In genomic region chr3:30547908-30548307, GRCm38 (mm10) we compare ENCODE assay signal across 9 mouse cellular contexts. TPM values are rescaled to one million over a fixed set of nuclear protein-coding genes. Genes with fewer than 3 reads are reported as not detected.
DNase-seq lines count a peak whose midpoint lies in the region; ATAC-seq and TF ChIP-seq lines count a peak whose summit lies in the region.
"Had no signal": no experiment of that assay in that cellular context is flagged by ENCODE, and none has a peak within 500 bp of the region (broad histone marks: within the 10 kb centered on the region; RNA-seq: fewer than 3 reads in every experiment).

Mecom (minus strand) TSS chr3:30548008.

- no peak for DNase-seq in lung, adult 2 months
- no peak for DNase-seq in lung, postnatal 36 days
- DNase-seq in heart, postnatal 0 days (ENCODE audit: low spot score) = no peak
- no peak for DNase-seq in limb, embryonic 14.5 days (ENCODE audit: low spot score)
- DNase-seq in thymus, postnatal 14 days = no peak
- no peak for DNase-seq in thymus, adult 18-20 months
- no peak for DNase-seq in frontal cortex, adult 2 months (ENCODE audit: extremely low spot score in 1 of 2, low spot score in 1 of 2)
- DNase-seq: cerebellum, adult 11 months had no signal

- H3K4me1 ChIP-seq in lung, adult 2 months (ENCODE audit: control insufficient read depth, insufficient read depth, low read length) = no peaks in the 10 kb centered on the region
- H3K4me1 ChIP-seq in embryonic facial prominence, embryonic 15.5 days = peaks cover 12% of the 10 kb centered on the region; the same call in 1 of the 2 replicates
- peaks cover 13% of the 10 kb centered on the region for H3K4me1 ChIP-seq in heart, postnatal 0 days (ENCODE audit: control insufficient read depth, insufficient read depth)
- H3K4me1 ChIP-seq in limb, embryonic 14.5 days (ENCODE audit: control insufficient read depth, insufficient read depth, low read length) = peaks cover 6% of the 10 kb centered on the region; the same call in 1 of the 2 replicates

- WGBS in lung, adult 2 months = 92% methylated on average over 3 of the region's 3 CpGs
- 83% methylated on average over 3 of the region's 3 CpGs for WGBS in embryonic facial prominence, embryonic 15.5 days
- 76% methylated on average over 3 of the region's 3 CpGs for WGBS in heart, postnatal 0 days
- 69% methylated on average over 3 of the region's 3 CpGs for WGBS in limb, embryonic 14.5 days

- H3K27me3 ChIP-seq in embryonic facial prominence, embryonic 15.5 days = no peaks in the 10 kb centered on the region
- no peaks in the 10 kb centered on the region for H3K27me3 ChIP-seq in heart, postnatal 0 days (ENCODE audit: control insufficient read depth, insufficient read depth, low read length)
- H3K27me3 ChIP-seq in limb, embryonic 14.5 days (ENCODE audit: control insufficient read depth, insufficient read depth, low read length) = no peaks in the 10 kb centered on the region

- no peaks in the 10 kb centered on the region for H3K9me3 ChIP-seq in embryonic facial prominence, embryonic 15.5 days (replicated peaks)
- H3K9me3 ChIP-seq in heart, postnatal 0 days (replicated peaks; ENCODE audit: control insufficient read depth, low read length) = no peaks in the 10 kb centered on the region
- no peaks in the 10 kb centered on the region for H3K9me3 ChIP-seq in limb, embryonic 14.5 days (ENCODE audit: control insufficient read depth, low read length)

- H3K9ac ChIP-seq in embryonic facial prominence, embryonic 15.5 days = no peak within 1 kb of the TSS
- no peak within 1 kb of the TSS for H3K9ac ChIP-seq in heart, postnatal 0 days (replicated peaks; ENCODE audit: low read depth, low read length)
- no peak within 1 kb of the TSS for H3K9ac ChIP-seq in limb, embryonic 14.5 days (ENCODE audit: low read depth, low read length, severe bottlenecking)

- H3K36me3 ChIP-seq in embryonic facial prominence, embryonic 15.5 days = no peaks in the 10 kb centered on the region
- H3K36me3 ChIP-seq in heart, postnatal 0 days (replicated peaks; ENCODE audit: control insufficient read depth, insufficient read depth, low read length) = no peaks in the 10 kb centered on the region
- no peaks in the 10 kb centered on the region for H3K36me3 ChIP-seq in limb, embryonic 14.5 days (ENCODE audit: control insufficient read depth, insufficient read depth, low read length)

- TF ChIP-seq POLR2A in lung, adult 2 months (IDR thresholded peaks at IDR 0.05; ENCODE audit: borderline replicate concordance, extremely low read depth, low read depth, low read length) = no peak
- TF ChIP-seq POLR2A in limb, embryonic 14.5 days (IDR thresholded peaks at IDR 0.05; ENCODE audit: borderline replicate concordance, extremely low read depth, insufficient read depth, insufficient read length) = no peak

- no peak for ATAC-seq in embryonic facial prominence, embryonic 15.5 days (ENCODE audit: insufficient number of reproducible peaks, low FRiP score, low TSS enrichment, low read depth)
- ATAC-seq in heart, postnatal 0 days (ENCODE audit: insufficient read depth, low read depth) = no peak
- ATAC-seq in limb, embryonic 14.5 days (ENCODE audit: low FRiP score, low read depth) = no peak

- no peak within 1 kb of the TSS for H3K4me3 ChIP-seq in lung, adult 2 months (replicated peaks; ENCODE audit: extremely low read depth, low read depth, low read length)
- H3K4me3 ChIP-seq in embryonic facial prominence, embryonic 15.5 days (replicated peaks) = no peak within 1 kb of the TSS
- peak within 1 kb of the TSS; percentile 29 for H3K4me3 ChIP-seq in heart, postnatal 0 days (ENCODE audit: low read depth, low read length)
- no peak within 1 kb of the TSS for H3K4me3 ChIP-seq in limb, embryonic 14.5 days (replicated peaks; ENCODE audit: low read length)

- no peak for TF ChIP-seq CTCF in lung, adult 2 months (IDR thresholded peaks at IDR 0.05; ENCODE audit: insufficient read depth, low read length)
- no peak for TF ChIP-seq CTCF in heart, postnatal 0 days (IDR thresholded peaks at IDR 0.05; ENCODE audit: low read depth)

- H3K4me2 ChIP-seq in embryonic facial prominence, embryonic 15.5 days (replicated peaks) = 0 out of 2 replicates have a peak within 1 kb of the TSS, but pooled peaks have one; percentile 15
- H3K4me2 ChIP-seq in heart, postnatal 0 days (ENCODE audit: low read depth, low read length) = peak within 1 kb of the TSS; percentile 62
- 0 out of 2 replicates have a peak within 1 kb of the TSS, but pooled peaks have one; percentile 1 for H3K4me2 ChIP-seq in limb, embryonic 14.5 days (replicated peaks; ENCODE audit: low read depth, low read length, severe bottlenecking)

- TF ChIP-seq EP300 in heart, postnatal 0 days (IDR thresholded peaks at IDR 0.05; ENCODE audit: low read depth) = no peak

- H3K27ac ChIP-seq in embryonic facial prominence, embryonic 15.5 days (replicated peaks) = no peak within 1 kb of the TSS
- peak within 1 kb of the TSS; percentile 74 for H3K27ac ChIP-seq in heart, postnatal 0 days (ENCODE audit: low read depth)
- H3K27ac ChIP-seq in limb, embryonic 14.5 days (replicated peaks; ENCODE audit: low read depth, low read length) = no peak within 1 kb of the TSS

RNA-seq across cellular contexts. Expression of gene Mecom, which starts in this region (rescaled TPM):
- polyA plus RNA-seq in lung, adult 2 months (2012; rRNA removed) = 13.5 and 16.0 TPM in 2 replicates
- 8.8 and 9.0 TPM in 2 replicates for polyA plus RNA-seq in embryonic facial prominence, embryonic 15.5 days (2015; fragmentation: Nextera tagmentation; extraction: Ambion mirVana)
- total RNA-seq in heart, postnatal 0 days (2014; rRNA removed; ENCODE audit: low replicate concordance) = 18.9 and 29.6 TPM in 2 replicates
- polyA plus RNA-seq in heart, postnatal 0 days (2015; fragmentation: Nextera tagmentation; extraction: Ambion mirVana) = 8.4 and 8.5 TPM in 2 replicates
- polyA plus RNA-seq in limb, embryonic 14.5 days (2012; rRNA removed) = 35.8 and 38.6 TPM in 2 replicates
- polyA plus RNA-seq in limb, embryonic 14.5 days (2014; fragmentation: Nextera tagmentation; extraction: Ambion mirVana) = 42.2 and 61.6 TPM in 2 replicates
- polyA plus RNA-seq in frontal cortex, adult 2 months (2012; rRNA removed) = 2.6 and 3.8 TPM in 2 replicates

Comparison
In these comparisons a context has a peak if more than half of its experiments do, and no peak if none do; other contexts are left out.
1. H3K4me2 ChIP-seq: peak in every context shown above with its lines; median percentile 62 in heart, postnatal 0 days; 15 in embryonic facial prominence, embryonic 15.5 days; 1 in limb, embryonic 14.5 days.